Mouse (Mus musculus): ENCODE data around the gene Ptpn23. TPM values are rescaled to one million over a fixed set of nuclear protein-coding genes. Genes with fewer than 3 reads are reported as not detected.

Ptpn23 gene
- polyA plus RNA-seq (2014; fragmentation: Illumina TruSeq; extraction: RNeasy Lipid Tissue Mini Kit (QIAGEN cat#74804); ENCODE audit: low replicate concordance) = 0.33 TPM

GRCm38 (mm10) chr9:110408099-110408773 is at the start of gene Ptpn23:
Gene Ptpn23, minus strand, starts transcription at chr9:110408213.

GRCm38 (mm10) chr9:110419511-110420112 is 11.6 kb upstream of the Ptpn23 start, which contains the start of gene Ngp:
Gene Ngp, plus strand, starts transcription at chr9:110419747.

Other genes with a start within 250 kb of the Ptpn23 start
- gene Cspg5, start 164.4 kb downstream of the Ptpn23 start, polyA plus RNA-seq (2014; fragmentation: Illumina TruSeq; extraction: RNeasy Lipid Tissue Mini Kit (QIAGEN cat#74804); ENCODE audit: low replicate concordance) = not detected
- gene Elp6, start 103.0 kb downstream of the Ptpn23 start, polyA plus RNA-seq (2014; fragmentation: Illumina TruSeq; extraction: RNeasy Lipid Tissue Mini Kit (QIAGEN cat#74804); ENCODE audit: low replicate concordance) = not detected
- gene Scap, start 74.9 kb downstream of the Ptpn23 start, polyA plus RNA-seq (2014; fragmentation: Illumina TruSeq; extraction: RNeasy Lipid Tissue Mini Kit (QIAGEN cat#74804); ENCODE audit: low replicate concordance) = 0.11 TPM
- gene Ngp, start 11.5 kb upstream of the Ptpn23 start, polyA plus RNA-seq (2014; fragmentation: Illumina TruSeq; extraction: RNeasy Lipid Tissue Mini Kit (QIAGEN cat#74804); ENCODE audit: low replicate concordance) = not detected
- gene Klhl18, start 68.5 kb upstream of the Ptpn23 start, polyA plus RNA-seq (2014; fragmentation: Illumina TruSeq; extraction: RNeasy Lipid Tissue Mini Kit (QIAGEN cat#74804); ENCODE audit: low replicate concordance) = 5.6 TPM
- gene Kif9, start 68.7 kb upstream of the Ptpn23 start, polyA plus RNA-seq (2014; fragmentation: Illumina TruSeq; extraction: RNeasy Lipid Tissue Mini Kit (QIAGEN cat#74804); ENCODE audit: low replicate concordance) = 0.56 TPM
- gene Setd2, start 124.4 kb upstream of the Ptpn23 start, polyA plus RNA-seq (2014; fragmentation: Illumina TruSeq; extraction: RNeasy Lipid Tissue Mini Kit (QIAGEN cat#74804); ENCODE audit: low replicate concordance) = 56.1 TPM
- 0.63 TPM for gene Nradd, start 216.2 kb upstream of the Ptpn23 start, polyA plus RNA-seq (2014; fragmentation: Illumina TruSeq; extraction: RNeasy Lipid Tissue Mini Kit (QIAGEN cat#74804); ENCODE audit: low replicate concordance)
- gene Nbeal2, start 245.9 kb upstream of the Ptpn23 start, polyA plus RNA-seq (2014; fragmentation: Illumina TruSeq; extraction: RNeasy Lipid Tissue Mini Kit (QIAGEN cat#74804); ENCODE audit: low replicate concordance) = not detected
- gene Ccdc12, start 248.3 kb upstream of the Ptpn23 start, polyA plus RNA-seq (2014; fragmentation: Illumina TruSeq; extraction: RNeasy Lipid Tissue Mini Kit (QIAGEN cat#74804); ENCODE audit: low replicate concordance) = not detected

Measured in small intestine, adult 10 weeks (tissue).